Mouse (Mus musculus) heart, adult 8-10 months (tissue): ENCODE measurements around the gene Fabp3. TPM values are rescaled to one million over a fixed set of nuclear protein-coding genes. Genes with fewer than 3 reads are reported as not detected.

ENCODE experiments used
- DNase-seq: peaks from one replicate; pipeline ENCODE4 v3.0.0; 2022; ENCODE audit warnings: low spot score
- total RNA-seq, 4 experiments: library from RNA; stranded (reverse); gene quantifications; 2 replicates each; pipeline ENCODE4 v1.2.4; 2022

Gene Fabp3
- 1,000 to 10,000 TPM; 6,025 to 7,484 (median 6,750) TPM for total RNA-seq

DNA sequence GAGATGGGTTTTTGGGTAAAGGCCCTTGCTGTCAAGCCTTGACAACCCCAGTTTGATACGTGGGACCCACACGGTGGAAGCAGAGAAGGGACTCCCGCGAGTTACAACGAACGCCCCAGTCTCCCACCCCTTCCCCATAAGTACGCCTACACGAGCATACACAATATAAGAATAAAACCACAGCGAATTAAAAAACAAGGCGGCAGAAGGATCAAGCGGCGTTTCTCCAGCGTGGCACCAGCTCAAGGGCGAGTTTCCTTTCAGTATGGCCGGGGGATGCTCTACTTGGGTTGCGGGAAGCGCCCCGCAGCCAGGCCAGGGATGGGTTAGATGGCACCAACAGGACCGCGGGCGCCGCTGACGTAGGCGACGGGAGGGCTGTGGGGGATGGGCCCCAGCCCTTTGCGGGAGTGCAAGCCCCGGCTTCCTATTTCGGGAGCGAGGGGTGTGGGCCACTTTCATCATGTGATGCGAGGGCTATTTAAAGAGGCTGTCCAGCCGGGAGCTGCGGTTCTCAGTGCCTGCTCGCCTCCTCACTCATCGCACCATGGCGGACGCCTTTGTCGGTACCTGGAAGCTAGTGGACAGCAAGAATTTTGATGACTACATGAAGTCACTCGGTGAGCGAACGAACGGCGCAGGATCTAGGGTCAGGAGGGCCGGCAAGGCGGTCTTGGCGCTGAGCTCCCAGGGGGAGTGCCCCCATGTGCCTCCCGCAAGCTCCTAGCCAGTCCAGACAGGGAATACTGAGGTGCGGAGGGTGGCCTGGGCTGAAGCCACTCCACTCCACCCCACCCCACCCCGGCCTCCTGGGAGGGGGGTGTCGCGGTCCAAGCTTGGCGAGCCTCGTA is at the start of gene Fabp3, which contains the start of gene Gm10570:
Fabp3 (plus strand) TSS at position 365 of the 851 bp plus-strand sequence.
Gm10570 (minus strand) TSS at position 444 of the 851 bp plus-strand sequence.
- peak; percentile 60 for DNase-seq

DNA sequence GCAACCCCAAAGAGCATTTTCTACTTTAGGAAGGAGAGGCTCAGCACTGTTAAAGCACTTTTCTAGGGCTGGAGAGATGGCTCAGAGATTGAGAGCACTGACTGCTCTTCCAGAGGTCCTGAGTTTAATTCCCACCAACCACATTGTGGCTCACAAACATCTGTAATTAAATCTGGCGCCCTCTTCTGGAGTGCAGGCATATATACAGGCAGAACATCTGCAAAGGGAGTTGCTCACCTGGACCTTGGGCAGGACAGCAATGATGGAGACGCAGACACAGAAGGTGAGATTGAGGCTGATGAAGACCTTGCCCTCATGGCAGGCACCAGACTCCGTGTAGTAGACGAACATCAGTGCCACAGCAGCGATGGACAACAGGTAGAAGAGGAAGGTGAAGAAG is 48.0 kb upstream of the Fabp3 start:
- DNase-seq, result no peak

DNA sequence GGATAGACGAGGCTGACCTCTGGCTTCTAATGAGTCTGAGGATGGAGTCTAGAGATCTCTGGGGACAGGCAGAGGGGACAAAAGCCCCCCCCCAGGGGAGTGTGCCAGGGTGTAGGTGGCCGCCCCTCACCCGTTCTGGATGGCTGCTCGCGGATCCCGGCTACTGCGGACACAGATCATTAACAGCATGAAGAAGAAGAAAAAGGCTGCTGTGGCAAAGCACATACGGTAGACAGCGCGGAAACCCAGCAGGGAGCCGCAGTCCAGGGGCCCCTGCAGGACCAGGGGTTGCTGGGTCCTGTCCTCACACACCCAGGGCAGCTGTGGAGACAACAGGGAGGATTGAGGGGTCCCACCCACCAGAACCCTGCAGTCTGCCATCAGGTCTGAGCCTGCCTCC is 44.3 kb upstream of the Fabp3 start:
- no peak for DNase-seq

DNA sequence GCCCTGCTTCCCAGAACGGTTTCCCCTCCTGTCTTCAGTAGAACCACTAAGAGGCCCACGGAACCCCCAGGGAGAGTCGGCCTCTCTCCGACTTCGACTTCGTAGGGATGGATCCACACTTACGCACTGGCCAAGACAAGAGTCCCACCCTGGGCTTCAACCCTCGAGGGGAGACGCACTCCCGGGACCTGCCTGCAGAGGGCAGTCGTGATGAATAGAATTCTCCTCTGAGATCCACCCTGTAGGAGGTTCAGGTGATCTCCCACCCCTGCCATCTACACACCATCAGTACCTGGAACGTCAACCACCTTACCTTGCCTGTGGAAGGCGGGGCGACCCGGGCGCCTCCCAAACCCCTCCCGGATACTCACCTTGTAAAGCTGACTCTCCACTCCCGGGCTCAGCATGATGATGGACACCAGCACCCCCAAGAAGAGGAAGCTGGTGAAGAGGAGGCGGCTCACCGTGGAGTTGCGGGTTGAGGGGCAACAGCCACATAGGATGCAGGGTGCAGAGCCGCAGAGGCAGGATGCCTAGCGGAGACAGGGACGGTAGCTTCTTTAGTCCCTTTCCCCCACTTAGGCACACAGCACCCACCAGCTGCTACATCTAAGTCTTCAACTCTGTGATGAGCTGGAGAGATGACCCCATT is 43.6 kb upstream of the Fabp3 start:
- DNase-seq, result peak; percentile 52

DNA sequence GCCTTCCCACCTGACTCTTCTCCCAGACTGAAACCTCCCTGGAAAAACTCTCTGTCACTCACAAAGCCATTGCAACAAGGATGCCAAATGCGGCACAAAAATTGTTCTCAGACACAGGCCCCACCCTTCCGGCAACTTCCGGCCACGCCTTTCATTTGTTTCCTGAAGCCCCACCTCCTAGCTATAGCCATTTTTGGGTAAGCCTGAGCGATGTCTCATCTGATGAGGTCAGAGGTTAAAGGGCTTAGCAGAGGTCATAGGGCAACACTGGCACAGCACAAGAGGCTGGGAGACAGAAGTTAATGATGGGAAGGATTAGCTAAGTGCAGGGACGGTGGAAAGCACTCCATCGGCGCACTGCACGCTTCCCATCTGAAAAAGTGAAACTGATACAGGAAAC is 41.8 kb upstream of the Fabp3 start:
- no peak for DNase-seq

DNA sequence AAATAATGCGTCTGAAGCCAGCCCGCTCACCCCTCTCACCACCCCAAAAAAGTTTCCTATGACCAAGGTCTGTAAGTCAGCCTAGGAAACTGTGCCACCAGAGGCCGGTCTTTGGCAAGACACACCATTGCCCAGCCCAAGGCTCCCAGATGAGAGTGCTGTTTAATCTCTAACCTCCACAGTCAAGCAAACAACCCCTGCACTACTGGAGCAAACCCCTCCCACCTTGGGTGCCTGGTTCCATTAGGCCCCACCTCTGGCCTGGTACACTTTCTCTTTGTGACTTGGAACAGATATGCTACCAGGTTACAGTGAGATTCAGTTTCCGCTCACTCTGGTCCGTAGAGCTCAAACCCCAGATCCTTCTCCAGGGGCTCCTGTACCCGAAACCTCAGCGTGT is 41.3 kb upstream of the Fabp3 start:
- DNase-seq, result no peak

DNA sequence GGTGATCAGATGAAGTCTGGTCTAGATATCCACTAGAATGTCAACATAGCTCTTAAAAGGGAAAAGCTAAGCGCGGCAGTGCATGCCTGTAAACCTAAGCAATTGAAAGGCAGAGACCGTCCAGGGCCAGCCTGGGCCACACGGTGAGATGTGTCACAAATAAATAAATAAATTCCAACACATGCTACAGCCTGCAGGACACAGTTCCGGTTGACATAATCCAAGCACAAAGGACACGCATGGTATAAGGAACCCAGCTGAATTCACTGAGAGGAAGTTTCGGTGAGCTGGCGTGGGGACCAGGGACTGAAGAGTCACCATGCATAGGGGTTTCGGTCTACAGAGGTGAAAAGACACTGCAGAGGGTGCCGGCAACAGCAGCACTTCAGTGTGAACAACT is 39.7 kb upstream of the Fabp3 start:
- no peak for DNase-seq

DNA sequence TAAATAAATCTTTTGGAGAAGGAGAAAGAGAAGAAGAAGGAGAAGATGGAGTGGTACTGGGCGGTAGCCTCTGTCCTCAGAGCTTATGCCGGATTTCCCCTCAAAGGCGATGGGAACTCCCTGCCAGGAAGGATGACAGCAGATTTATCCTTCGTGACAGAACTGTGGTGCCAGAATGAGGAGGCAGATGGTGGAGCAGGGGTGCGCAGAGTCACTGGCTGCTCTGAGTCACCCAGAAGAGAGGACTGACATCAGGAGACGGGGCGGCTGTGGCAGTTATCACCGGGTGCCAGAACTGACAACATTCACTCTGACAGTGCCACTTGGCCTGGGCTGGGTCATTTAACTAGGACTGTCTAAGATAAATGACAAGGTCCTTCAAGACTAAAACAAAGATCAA is 38.3 kb upstream of the Fabp3 start:
- DNase-seq, result no peak

DNA sequence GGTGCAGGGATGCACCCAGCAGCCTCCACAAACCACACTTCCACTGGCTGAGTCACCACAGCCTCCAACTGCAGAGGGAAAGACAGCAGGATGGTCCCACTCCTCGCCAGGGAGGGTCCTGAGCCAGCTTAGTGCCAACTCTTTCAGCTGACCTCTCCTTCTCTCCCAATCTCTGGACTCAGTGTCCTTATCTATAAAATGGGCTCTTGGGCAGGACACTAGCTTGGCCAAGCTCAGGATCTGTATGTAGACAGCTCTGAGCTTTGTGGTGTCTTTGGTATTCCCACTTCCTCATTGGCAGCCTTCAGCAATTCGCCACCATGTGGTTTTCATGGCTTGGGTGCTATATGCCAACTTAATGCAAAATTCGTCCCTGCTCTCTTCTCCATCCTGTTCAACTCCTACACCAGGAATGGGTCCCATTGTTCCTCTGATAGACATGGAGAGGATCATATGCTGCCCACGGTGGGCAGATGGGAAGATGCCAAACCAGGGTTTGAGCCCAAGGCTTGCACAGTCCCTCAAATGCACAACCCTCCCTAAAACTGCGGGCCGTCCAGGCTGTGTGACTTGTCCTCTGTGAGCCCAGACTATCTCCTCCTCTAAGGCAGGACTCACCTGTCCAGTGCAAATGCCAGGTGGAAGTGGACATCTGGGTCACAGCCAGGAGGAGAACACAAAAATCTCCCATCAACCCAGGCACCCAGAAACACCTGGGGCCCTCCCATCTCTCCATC is 37.6 kb upstream of the Fabp3 start:
- DNase-seq, result no peak

DNA sequence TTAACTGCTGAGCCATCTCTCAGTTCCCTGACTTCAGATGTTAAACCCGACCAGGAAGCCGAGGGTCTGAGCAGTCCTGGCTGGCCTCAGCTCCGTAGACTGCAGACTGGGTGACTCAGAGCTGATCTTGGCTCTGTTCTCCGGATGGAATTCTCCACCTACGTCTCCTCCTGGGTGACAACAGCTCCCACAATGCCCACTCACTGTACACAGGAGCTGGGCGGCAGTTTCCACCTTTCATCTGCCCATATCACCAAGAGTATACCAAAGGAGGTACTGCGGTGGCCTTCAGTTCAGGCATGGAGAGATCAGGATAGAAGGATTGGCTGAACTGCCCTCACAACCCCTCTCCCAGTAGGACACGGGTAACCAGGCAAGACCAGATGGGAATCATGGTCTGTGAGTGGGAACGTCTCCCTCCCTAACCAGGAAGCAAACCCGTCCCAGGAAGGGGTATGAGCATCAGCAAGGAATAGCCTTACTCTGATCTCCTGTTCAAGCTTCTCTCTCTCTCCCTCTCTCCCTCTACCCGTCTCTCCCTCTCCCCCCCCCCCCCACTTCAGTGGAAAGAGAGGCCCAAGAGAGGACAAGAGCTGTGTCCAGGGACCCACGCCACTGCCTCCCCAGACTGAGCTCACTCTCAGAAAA is 34.6 kb upstream of the Fabp3 start:
- no peak for DNase-seq

DNA sequence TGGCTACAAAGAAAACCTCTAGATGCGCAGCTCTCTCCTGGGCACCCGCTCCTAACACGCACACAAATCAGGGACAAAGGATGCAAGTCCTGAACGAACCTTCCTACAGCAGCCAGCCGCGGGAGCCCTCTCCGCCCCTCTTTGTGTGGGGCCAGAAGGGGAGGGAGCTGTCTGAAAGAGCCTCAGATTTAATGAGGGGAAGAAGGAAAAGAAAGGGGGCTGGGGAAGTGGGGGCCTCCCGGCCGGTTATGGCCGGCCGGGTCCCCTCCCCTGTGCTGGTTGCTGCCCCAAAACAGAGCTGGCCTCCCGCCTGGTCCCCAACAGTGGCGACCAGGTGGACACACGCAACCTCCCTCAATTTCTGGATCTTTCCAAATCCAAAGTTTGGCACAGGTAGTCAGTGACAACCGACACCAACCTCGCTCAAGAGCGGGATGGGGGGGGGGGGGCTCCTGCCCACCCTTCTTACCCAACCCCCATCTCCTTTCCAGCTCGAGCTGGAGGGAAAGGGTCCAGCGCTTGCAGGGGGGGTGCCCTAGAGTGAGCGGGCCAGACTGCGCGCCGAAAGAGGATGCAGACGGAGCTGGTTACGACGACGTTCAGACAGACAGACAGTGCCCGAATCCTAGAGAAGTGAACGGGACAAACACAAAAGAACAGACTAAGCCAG is 33.9 kb upstream of the Fabp3 start:
- DNase-seq, result no peak

DNA sequence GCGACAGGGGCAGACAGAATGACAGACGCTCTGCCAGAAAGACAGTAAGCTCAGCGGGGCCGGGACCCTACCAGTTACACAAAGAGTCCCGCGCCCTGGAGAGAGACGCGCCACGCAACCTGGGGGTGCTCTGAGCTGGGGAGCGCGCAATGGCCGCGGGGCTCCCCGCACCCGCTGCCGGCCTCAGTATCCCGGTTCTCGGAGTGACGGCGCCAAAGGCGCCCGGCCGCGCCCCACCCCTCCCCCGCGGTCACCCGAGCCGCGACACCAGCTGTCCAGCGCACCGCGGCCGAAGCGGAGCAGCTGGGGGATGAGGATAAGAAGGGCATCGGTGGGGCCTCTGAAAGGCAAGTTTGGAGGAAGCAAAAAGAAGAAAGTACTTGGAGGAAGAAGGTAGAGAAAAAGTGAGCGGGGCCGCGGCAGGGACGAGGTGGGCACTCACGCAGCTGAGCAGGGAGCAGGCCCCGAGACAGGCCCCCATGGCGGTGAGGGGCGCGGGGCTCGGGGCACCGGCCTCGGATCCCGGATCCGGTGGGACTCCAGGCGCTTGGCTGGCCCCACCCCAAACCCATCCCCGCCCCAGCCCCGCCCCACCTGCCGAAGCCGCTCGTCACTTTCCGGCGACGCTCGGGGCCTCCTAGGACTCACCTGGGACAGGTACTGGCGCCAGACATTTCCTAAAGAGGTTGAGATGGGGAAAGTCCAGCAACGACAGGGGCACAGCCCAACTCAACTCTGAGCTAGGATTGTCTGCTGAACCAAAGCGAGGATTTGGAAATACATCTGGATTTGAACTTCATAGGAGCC is 33.2 kb upstream of the Fabp3 start:
- no peak for DNase-seq

DNA sequence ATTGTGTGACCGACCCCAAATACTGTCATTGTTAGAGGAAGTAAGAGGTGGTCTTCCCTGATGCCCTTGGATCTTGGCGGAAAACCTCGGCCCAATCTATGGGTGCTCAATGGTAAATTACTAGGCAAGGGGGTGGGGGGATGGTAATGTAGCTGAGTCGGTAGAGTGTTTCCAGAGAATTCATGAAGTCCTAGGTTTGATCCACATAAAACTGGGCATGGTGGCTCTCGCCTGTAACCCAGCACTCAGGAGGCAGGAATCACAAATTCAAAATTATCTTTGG is 32.6 kb upstream of the Fabp3 start:
- no peak for DNase-seq

DNA sequence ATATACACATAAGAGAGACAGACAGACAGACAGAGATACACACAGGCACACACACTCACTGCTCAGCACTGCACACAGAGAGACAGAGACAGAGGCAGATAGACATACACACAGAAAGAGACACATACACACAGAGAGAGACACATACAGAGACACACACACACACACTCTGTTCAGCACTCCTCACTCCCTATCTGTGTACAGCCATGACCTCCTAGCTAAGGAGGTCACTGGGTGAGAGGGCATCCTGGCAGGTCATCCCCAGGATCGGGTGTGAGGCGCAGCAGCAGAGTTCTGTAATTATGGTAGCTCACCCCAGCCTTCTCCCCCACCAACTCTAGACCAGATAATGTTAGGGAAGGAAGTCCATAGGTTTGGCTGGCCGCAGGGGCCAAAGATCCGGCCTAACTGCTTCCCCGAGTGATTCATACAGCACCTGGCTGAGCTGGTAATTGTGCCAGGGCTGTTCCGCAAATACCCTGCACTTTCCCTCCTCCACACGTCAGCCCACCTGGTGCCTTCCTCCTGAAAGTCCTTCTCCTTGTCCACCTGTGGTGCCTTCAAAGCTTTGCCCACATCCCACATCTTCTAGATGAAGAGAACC is 31.7 kb upstream of the Fabp3 start:
- DNase-seq, result no peak

DNA sequence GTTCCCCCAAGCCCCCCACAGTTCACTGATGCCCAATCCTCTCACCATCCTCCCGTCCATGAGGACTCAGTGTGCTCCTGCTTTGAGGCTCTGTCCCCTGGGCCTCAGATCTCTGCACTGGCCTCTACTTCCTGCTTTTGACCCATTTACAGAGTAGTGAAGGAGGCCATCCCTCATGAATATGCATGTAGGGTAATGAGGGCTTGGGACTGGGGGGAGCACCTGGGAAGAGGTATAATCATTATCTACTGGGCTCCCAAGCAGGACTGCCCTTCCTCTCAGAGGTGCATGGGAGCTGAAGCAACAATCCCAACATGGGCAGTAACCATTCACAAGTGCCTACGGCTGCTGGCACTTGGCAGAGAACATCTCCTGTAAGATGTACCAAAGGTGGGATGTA is 29.3 kb upstream of the Fabp3 start, which contains the start of gene Serinc2:
Serinc2 (minus strand) TSS at position 101 of the 400 bp plus-strand sequence.
- DNase-seq, result no peak

DNA sequence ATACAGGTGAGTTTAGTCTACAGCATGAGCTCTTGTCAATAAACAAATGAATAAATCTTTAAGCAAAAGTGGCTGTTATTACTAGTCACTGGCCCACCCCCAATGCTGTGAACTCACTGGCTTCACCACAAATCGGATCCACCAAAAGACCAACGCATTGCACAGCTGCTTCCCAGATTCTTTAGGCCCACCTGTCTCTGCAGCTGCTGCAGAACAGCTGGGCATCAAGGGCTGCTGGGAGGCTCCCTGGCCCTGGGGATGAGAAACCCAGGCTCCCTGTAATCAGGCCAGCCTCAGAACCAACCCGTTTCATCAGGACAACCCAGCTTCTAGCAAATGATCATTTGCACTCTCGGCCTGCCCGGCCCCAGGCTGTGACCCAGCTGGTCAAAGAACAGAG is 25.5 kb upstream of the Fabp3 start:
- DNase-seq, result no peak

DNA sequence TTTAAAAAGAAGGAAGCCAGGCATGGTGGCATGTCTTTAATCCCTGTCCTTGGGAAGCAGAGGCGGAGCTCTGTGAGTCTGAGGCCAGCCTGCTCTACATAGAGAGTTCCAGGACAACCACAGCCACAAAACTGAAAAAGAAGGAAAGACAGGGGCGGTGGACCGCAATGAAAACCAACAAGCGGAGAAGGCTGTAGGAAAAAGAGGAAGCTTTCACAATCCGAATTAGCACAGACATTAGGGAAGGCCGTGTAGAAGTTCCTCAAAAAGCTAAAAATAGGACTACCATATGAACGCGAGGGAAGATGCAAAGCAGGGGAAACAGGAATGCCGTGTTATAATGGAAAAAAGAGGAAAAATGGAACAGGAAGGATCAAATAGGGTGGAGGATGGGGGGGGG is 24.6 kb upstream of the Fabp3 start:
- DNase-seq, result no peak

DNA sequence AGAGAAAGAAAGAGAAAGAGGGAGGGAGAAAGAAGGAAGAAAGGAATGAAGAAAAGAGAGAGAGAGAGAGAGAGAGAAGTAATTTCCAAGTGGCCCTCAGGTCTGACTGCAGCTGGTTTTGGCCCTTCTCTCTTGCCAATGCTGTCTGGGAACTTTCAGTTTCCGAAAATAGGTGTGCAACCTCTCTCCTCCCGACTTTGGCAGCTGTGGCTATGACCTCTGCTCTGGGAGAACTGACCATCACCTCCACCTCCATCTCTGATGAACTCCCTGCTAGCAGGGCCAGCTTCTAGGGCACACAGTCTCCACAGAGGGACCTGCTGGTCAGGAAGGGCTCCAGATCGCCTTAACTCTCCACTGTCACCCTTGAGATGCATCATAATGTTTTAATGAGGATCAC is 21.9 kb upstream of the Fabp3 start:
- DNase-seq, result no peak

DNA sequence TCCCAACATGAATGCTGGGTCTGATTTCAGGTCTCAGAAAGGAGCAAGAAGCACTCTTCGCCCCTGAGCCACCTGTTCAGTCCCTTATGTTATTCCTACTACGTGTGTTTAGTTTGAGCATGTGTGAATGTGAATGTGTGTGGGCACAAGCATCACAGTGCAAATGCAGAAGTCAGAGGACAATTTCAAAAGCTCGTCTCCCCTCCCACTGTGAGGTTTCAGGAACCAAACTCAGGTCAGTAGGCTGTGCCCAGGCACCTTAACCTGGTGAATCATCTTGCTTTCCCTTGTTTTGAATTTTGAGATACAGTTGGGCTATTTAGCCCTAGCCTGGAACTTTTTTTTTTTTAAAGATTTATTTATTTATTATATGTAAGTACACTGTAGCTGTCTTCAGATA is 18.6 kb upstream of the Fabp3 start:
- no peak for DNase-seq

DNA sequence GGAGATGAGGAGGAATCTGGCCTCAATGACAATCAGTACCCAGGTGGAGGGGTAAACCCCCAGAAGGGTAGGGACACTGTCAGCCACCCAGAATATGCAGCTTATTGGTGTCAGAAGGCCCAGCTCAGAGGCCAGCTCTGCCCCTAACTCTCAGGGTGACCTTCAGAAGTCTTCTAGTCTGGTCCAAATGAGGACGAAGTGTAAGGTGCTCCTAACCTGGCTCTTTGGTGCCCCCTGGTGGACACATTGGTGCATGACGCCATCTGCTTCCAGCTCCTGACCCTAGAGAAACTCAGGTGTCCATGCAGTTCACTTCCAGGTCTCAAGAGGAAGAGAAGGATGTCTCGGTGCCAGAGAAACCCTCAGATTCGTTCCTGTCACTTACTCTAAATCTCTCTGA is 16.1 kb upstream of the Fabp3 start:
- peak; percentile 57 for DNase-seq
